Mouse (Mus musculus): ENCODE data around the gene Vps33a. TPM values are rescaled to one million over a fixed set of nuclear protein-coding genes. Genes with fewer than 3 reads are reported as not detected.
"Not testable (repeated sequence)": the region's sequence is repeated elsewhere in the genome, so short reads cannot be mapped to it uniquely, and the experiment has no call there.

Gene Vps33a
- total RNA-seq, 2 experiments from 2014 or later: 23.3 to 29.5 TPM

GRCm38 (mm10) chr5:123525281-123525680 lies 47.6 kb downstream of the Vps33a start, which contains the start of gene Gm49027:
Gene Gm49027 (minus strand): TSS chr5:123525488.
- ATAC-seq (ENCODE audit: poor library complexity, severe bottlenecking): no peak

DNA sequence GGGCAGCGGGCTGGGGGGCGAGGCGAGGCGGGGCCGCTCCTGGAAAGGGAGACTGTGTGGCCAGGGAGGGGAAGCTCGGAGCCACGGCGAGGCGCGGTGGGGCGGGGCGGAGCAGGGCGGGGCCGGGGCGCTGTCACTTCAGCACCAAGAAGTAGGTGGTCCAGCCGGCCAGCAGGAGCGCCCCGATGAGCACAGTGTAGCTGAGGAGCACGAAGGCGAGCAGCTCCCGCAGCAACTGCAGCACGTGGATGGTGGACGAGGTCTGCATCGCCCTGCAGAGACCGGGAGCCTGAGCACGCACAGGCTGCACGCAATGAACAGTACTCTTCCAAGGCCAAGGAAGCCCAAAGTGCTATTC lies 48.5 kb downstream of the Vps33a start:
- peak; percentile 70 for ATAC-seq (ENCODE audit: poor library complexity, severe bottlenecking)

DNA sequence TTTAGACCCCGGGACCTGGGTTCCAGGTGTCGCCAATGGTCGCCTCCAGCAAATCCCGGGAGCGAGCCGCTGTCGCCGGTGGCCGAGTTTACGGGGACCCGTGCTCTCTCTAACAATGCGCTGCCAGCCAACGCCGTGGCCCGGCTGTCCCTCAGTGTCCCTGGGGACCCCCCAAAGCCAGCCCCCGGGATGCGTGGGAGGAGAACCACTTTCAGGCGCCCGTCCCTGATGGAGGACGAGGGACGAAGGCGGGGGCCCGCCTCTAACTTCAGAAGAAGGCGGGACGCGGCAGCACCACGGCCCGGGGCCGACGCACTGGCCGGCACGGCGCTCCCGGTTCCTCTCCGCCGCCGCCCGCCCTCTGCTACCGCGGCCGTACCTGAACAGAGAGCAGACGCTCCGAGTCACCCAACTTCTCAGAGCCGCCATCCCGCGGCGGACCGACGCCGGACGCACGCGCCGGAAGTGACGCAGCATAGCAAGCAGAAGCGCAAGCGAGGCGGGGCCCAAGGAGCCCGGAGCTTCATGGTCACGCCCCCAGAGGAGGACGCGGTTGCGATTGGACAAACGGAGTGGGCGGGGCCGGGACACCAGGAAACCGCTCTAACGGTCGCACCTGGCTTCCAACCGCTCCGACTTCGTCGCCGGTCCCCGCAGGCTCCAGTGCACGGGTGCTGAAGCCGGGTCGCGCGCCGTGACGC lies 49.0 kb downstream of the Vps33a start, which contains the start of gene Diablo:
Diablo (minus strand) TSS at position 485 of the 701 bp plus-strand sequence.
- ATAC-seq (ENCODE audit: poor library complexity, severe bottlenecking): peak; percentile 99

GRCm38 (mm10) chr5:123522166-123522565 lies 50.7 kb downstream of the Vps33a start:
- ATAC-seq (ENCODE audit: poor library complexity, severe bottlenecking): no peak

DNA sequence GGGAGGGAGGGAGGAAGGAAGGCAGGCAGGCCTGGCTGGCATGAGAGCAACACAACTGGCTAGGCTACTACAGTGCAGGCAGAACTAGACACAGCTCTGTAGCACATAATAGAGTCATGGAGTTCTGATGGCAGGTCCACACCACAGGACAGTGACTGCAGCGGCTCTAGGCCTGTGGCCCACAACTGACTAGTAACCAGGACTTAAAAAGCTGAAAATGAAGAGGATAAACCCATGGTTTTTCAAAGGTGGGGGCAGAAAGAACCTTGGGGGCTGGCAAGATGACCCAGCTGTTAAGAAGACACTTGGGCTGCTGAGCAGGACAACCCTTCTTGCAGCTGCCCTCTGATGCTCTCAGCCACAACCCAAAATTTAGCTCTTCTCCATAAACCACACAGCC lies 51.2 kb downstream of the Vps33a start:
- no peak for ATAC-seq (ENCODE audit: poor library complexity, severe bottlenecking)

DNA sequence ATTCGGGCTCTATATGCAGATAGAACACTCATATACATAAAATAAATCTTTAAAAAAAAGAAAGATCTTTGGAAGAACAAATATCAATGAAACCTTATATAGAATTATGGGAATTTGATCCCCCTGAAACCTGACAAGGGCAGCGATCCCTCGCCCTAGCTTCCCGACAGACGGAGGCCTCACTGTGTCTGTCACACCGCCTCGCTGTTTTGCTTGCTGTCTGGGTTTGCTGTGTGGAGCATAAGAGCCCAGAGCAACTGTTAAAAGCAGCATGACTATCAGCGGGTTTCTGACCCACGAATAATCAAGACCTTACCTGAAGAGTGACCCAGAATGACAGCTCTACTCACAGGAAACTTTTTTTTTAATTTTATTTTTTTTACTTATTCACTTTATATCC lies 52.2 kb downstream of the Vps33a start:
- ATAC-seq (ENCODE audit: poor library complexity, severe bottlenecking): no peak

DNA sequence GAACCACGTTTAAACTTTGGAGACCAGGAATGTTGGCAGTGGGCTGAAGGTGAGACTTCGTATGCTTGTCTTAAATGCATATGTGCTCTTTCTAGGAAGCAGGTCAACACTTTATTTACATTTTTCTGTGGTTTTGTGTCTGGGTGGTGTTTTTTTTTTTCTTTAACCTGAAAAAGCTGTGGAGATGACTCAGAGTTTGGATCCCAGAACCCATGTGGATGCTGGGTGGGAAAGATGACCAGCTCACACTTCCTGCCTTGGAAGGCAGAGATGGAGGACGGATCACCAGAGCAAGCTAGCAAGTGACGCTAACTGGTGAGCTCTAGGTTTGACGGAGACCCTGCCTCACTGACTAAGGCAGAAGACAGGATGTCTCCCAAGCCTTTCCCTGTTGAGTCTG lies 58.0 kb downstream of the Vps33a start:
- no peak for ATAC-seq (ENCODE audit: poor library complexity, severe bottlenecking)

GRCm38 (mm10) chr5:123512102-123512501 lies 60.7 kb downstream of the Vps33a start:
- ATAC-seq (ENCODE audit: poor library complexity, severe bottlenecking): no peak

GRCm38 (mm10) chr5:123511426-123511825 lies 61.4 kb downstream of the Vps33a start:
- ATAC-seq (ENCODE audit: poor library complexity, severe bottlenecking): not testable (repeated sequence)

DNA sequence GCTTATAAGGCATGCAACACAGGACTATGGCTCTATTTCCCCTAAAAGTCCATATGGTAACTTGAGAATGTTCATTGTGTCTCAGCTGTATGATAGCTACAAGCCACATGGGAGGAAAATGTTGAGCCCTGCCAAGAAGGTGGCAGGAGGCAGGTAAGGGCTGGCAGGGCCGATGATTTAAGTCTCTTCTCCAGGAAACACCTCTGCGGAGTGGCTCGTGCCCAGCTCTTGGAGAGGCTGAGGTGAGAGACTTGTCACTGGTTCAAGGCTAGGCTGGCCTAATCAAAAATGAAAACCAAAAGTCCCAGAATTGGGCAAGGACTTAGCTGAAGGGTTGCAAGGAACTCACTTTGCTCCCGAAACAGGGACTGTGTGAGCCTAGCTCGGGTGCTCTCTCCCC lies 62.7 kb downstream of the Vps33a start, which contains the start of gene B3gnt4:
B3gnt4 (plus strand) TSS at position 301 of the 400 bp plus-strand sequence.
- no peak for ATAC-seq (ENCODE audit: poor library complexity, severe bottlenecking)

DNA sequence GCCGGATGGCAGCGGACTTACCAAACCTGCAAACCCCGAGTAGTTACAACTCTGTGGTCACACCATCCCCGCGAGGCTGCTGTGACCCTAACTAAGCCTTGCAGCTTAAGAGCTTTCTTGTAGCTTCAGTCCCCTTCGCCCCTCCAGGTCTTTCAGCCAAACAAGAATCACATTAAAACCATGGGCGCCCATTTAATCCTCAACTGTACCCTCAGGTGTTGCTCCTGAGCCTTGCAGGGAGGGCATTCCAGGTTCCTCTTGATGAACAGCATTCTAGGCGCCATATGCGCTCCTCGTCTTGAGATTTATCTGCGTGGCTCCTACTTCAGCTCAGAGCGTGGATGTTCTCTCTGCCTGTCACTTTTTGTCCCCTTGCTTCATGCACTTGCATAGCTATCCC lies 63.9 kb downstream of the Vps33a start:
- no peak for ATAC-seq (ENCODE audit: poor library complexity, severe bottlenecking)

GRCm38 (mm10) chr5:123507936-123508723 lies 64.7 kb downstream of the Vps33a start:
- ATAC-seq (ENCODE audit: poor library complexity, severe bottlenecking): peak; percentile 75

DNA sequence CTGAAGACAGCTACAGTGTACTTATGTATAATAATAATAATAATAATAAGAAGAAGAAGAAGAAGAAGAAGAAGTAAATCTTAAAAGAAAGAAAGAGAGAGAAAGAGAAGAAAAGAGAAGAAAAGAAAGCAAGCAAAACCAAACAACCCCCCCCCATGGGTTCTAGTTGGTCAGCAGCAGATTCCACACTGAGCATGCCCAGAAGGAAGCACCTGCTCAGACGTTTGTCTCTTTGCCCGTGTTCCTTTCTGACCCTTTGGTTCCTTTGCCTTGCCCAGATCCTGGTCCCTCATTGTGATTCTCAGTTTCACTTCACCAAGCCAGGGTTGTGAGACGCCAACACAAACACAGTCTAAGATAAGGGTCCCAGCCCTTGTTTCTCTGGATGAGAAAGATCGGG lies 70.9 kb downstream of the Vps33a start:
- no peak for ATAC-seq (ENCODE audit: poor library complexity, severe bottlenecking)

- ATAC-seq (ENCODE audit: poor library complexity, severe bottlenecking): no peak
Measured at GRCm38 (mm10) chr5:123499717-123500116, 73.1 kb downstream of the Vps33a start.

DNA sequence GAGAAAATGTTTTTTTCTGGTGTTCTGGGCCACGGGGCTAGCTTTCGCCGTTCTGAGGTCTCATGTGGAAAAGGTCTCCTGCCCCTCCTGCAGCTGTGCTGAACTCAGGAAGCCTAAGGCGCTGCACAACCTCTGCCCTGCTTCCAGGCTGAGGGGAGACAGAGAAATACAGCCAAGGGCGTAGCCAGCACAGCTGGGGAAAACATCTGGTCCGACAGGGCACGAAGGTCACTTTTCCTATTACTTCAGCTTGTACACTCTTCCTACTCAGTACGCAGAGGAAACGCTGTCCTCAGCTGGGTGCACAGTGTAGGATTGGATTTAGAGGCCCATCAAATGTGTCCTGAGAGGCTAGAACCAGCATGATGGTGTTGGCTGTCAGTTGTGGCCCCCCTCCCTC lies 82.9 kb downstream of the Vps33a start:
- no peak for ATAC-seq (ENCODE audit: poor library complexity, severe bottlenecking)

- no peak for ATAC-seq (ENCODE audit: poor library complexity, severe bottlenecking)
Measured at GRCm38 (mm10) chr5:123489112-123489785, 83.6 kb downstream of the Vps33a start, which contains the start of the genes Lrrc43 and Il31. Gene Lrrc43 (plus strand): TSS chr5:123489305. Gene Il31 (minus strand): TSS chr5:123489489.

DNA sequence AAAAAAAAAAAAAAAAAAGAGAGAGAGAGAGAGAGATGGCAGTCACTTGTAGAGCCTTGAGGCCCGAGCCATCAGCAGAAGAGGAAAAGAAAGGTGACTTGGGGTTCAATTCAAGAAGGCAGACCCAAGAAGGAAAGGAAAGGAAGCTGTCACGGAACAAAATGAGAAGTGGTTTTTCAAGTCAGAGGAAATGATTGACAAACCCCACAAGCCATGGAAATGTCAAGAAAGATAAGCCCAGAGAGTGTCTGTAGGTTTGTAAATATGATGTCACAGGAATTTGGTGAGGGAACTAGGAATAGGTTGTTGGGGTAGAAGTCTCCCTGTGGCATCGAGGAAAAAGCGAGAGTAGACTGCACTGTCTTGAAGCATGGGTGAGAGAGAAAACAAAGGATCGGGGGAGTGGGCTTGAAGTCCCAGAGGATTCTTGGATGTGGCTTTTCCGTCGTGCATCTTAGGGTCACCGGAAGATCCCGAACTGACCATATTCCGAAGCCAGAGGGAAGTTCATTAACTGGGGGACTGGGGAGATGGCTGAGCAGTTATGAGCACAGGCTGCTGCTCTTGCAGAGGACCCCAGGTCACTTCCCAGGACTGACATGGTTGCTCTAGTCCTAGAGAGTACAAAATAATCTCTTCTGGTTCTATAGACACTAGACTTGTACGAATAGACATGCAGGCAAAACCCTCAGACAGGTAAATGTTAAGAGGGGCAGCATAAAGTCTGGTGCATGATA lies 85.0 kb downstream of the Vps33a start:
- ATAC-seq (ENCODE audit: poor library complexity, severe bottlenecking): peak; percentile 77

Measured in megakaryocyte, adult 5-6 weeks (primary cell).